Mouse (Mus musculus) intestine, embryonic 15.5 days (tissue): ENCODE measurements at regions not wholly inside any gene's neighbourhood (a gene's known extent, or its start where the extent isn't known, plus 50 kb on each side); places are given as distances from the start of the nearest gene placed in this dataset.

Experiments used
- ATAC-seq: fragments of 200-750 bp; cut with Nextera tagmentation; 2 replicates; pipeline ENCODE4 v1.8.0; 2017; ENCODE audit warnings: moderate TSS enrichment, moderate library complexity
- H3K27ac ChIP-seq: fragments of 300-500 bp; sonication (generic); 2 replicates; pipeline ENCODE4 v1.5.1; 2015; ENCODE audit warnings: mild to moderate bottlenecking, inconsistent platforms
- H3K27me3 ChIP-seq: fragments of 300-500 bp; sonication (generic); replicated peaks from 2 replicates; pipeline ENCODE4 v1.6.1; 2015; ENCODE audit warnings: inconsistent platforms
- H3K36me3 ChIP-seq: fragments of 300-500 bp; sonication (generic); 2 replicates; pipeline ENCODE4 v1.6.1; 2015; ENCODE audit warnings: inconsistent platforms
- H3K4me1 ChIP-seq: fragments of 300-500 bp; sonication (generic); replicated peaks from 2 replicates; pipeline ENCODE4 v1.6.1; 2015; ENCODE audit warnings: inconsistent platforms
- H3K4me2 ChIP-seq: fragments of 300-500 bp; sonication (generic); replicated peaks from 2 replicates; pipeline ENCODE4 v1.6.1; 2015; ENCODE audit warnings: mild to moderate bottlenecking, inconsistent platforms
- H3K4me3 ChIP-seq: fragments of 300-500 bp; sonication (generic); replicated peaks from 2 replicates; pipeline ENCODE4 v1.5.1; 2015; ENCODE audit warnings: inconsistent platforms
- H3K9ac ChIP-seq: fragments of 300-500 bp; sonication (generic); 2 replicates; pipeline ENCODE4 v1.6.1; 2015; ENCODE audit warnings: inconsistent platforms
- H3K9me3 ChIP-seq: fragments of 300-500 bp; sonication (generic); 2 replicates; pipeline ENCODE4 v1.6.1; 2016; ENCODE audit warnings: inconsistent platforms
- WGBS: fragments of 180-500 bp; shearing (Covaris S2); methylation state at CpG from one replicate; pipeline ENCODE4 v1.1.7; 2015; 5-methylcytosine and 5-hydroxymethylcytosine counted together

- WGBS, result 83% methylated on average over 2 of the region's 2 CpGs
- no peaks in the 10 kb centered on the region for H3K27me3 ChIP-seq
- no peak overlapping the region for H3K9ac ChIP-seq
- no peaks in the 10 kb centered on the region for H3K36me3 ChIP-seq
- no peak overlapping the region for H3K4me2 ChIP-seq
- H3K4me3 ChIP-seq, result no peak overlapping the region
- H3K9me3 ChIP-seq, result no peaks in the 10 kb centered on the region
- H3K27ac ChIP-seq, result no peak overlapping the region
- H3K4me1 ChIP-seq, result no peaks in the 10 kb centered on the region
- ATAC-seq, result no peak
Measured at GRCm38 (mm10) chr3:102354771-102355170, 114.9 kb upstream of the Ngf start.

- H3K27me3 ChIP-seq, result no peaks in the 10 kb centered on the region
- no peak overlapping the region for H3K27ac ChIP-seq
- H3K9ac ChIP-seq, result no peak overlapping the region
- H3K9me3 ChIP-seq, result no peaks in the 10 kb centered on the region
- no peak for ATAC-seq
- H3K4me3 ChIP-seq, result no peak overlapping the region
- H3K4me2 ChIP-seq, result no peak overlapping the region
- H3K36me3 ChIP-seq, result no peaks in the 10 kb centered on the region
- H3K4me1 ChIP-seq, result no peaks in the 10 kb centered on the region
- 84% methylated on average over 6 of the region's 6 CpGs for WGBS
Measured at GRCm38 (mm10) chr3:102353277-102353900, 116.3 kb upstream of the Ngf start.

- Histone ChIP-seq H3K9me3 (no peaks in the 10 kb centered on the region), H3K27ac (no peak overlapping the region), H3K36me3 (no peaks in the 10 kb centered on the region), H3K4me2 (no peak overlapping the region), H3K4me3 (no peak overlapping the region), H3K4me1 (no peaks in the 10 kb centered on the region), H3K9ac (no peak overlapping the region), H3K27me3 (no peaks in the 10 kb centered on the region)
- 81% methylated on average over 3 of the region's 3 CpGs for WGBS
- ATAC-seq, result no peak
Measured at GRCm38 (mm10) chr3:102346077-102346476, 123.6 kb upstream of the Ngf start.

- WGBS, result 51% methylated on average over 5 of the region's 5 CpGs
- H3K4me1 ChIP-seq, result no peaks in the 10 kb centered on the region
Measured at GRCm38 (mm10) chr3:102345291-102345690, 124.4 kb upstream of the Ngf start.

GRCm38 (mm10) chr3:102340731-102341130 is 129.0 kb upstream of the Ngf start:
- WGBS, result 37% methylated on average over 5 of the region's 5 CpGs
- Histone ChIP-seq H3K27me3 (no peaks in the 10 kb centered on the region), H3K9me3 (no peaks in the 10 kb centered on the region), H3K9ac (no peak overlapping the region), H3K4me3 (no peak overlapping the region), H3K4me1 (no peaks in the 10 kb centered on the region), H3K27ac (no peak overlapping the region), H3K4me2 (no peak overlapping the region), H3K36me3 (no peaks in the 10 kb centered on the region)
- ATAC-seq, result no peak

More at GRCm38 (mm10) chr3:102345291-102345690, 124.4 kb upstream of the Ngf start:
- H3K4me3 ChIP-seq, result no peak overlapping the region
- H3K27me3 ChIP-seq, result no peaks in the 10 kb centered on the region
- no peak for ATAC-seq
- H3K4me2 ChIP-seq, result no peak overlapping the region
- no peaks in the 10 kb centered on the region for H3K9me3 ChIP-seq
- H3K36me3 ChIP-seq, result no peaks in the 10 kb centered on the region
- no peak overlapping the region for H3K9ac ChIP-seq
- H3K27ac ChIP-seq, result no peak overlapping the region

GRCm38 (mm10) chr3:102337881-102338280 is 131.8 kb upstream of the Ngf start:
- Histone ChIP-seq H3K9me3 (no peaks in the 10 kb centered on the region), H3K4me2 (no peak overlapping the region), H3K4me1 (no peaks in the 10 kb centered on the region), H3K36me3 (no peaks in the 10 kb centered on the region), H3K9ac (no peak overlapping the region), H3K27me3 (no peaks in the 10 kb centered on the region), H3K4me3 (no peak overlapping the region), H3K27ac (no peak overlapping the region)
- WGBS, result 67% methylated on average over 8 of the region's 8 CpGs
- ATAC-seq, result no peak

- 77% methylated on average over 2 of the region's 2 CpGs for whole genome bisulfite sequencing
- no peak for ATAC-seq
- H3K27ac ChIP-seq, result no peak overlapping the region
Measured at GRCm38 (mm10) chr3:102336184-102336583, 131.7 kb upstream of the Vangl1 start.

GRCm38 (mm10) chr3:102335146-102335545 is 130.7 kb upstream of the Vangl1 start:
- no peaks in the 10 kb centered on the region for H3K4me1 ChIP-seq
- H3K27me3 ChIP-seq, result no peaks in the 10 kb centered on the region
- H3K36me3 ChIP-seq, result no peaks in the 10 kb centered on the region
- WGBS, result 75% methylated on average over 3 of the region's 3 CpGs
- no peak overlapping the region for H3K27ac ChIP-seq
- no peak overlapping the region for H3K9ac ChIP-seq
- ATAC-seq, result no peak
- no peak overlapping the region for H3K4me2 ChIP-seq
- H3K4me3 ChIP-seq, result no peak overlapping the region
- no peaks in the 10 kb centered on the region for H3K9me3 ChIP-seq

More at GRCm38 (mm10) chr3:102336184-102336583, 131.7 kb upstream of the Vangl1 start:
- Histone ChIP-seq H3K4me1 (no peaks in the 10 kb centered on the region), H3K9ac (no peak overlapping the region), H3K9me3 (no peaks in the 10 kb centered on the region), H3K27me3 (no peaks in the 10 kb centered on the region), H3K36me3 (no peaks in the 10 kb centered on the region), H3K4me2 (no peak overlapping the region), H3K4me3 (no peak overlapping the region)

DNA sequence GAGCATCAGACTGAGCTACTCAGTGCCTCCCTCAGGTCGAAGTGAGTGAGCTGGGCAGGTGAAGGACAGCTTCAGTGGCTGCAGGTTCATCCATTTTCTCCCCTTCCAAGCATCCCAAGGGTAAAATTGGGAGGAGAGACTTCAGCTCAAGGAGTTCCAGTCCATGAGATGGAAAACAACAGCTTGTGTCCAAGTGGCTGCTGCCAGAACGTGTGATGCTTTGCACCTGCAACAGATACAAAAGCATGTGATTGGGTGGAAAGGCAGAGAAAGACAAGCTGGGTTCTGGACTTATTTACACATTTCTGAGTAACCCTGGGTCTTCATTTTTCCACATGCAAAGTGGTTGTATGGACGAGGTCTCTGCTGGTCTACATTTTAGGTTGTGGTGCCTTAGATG is 127.7 kb upstream of the Vangl1 start:
- 56% methylated on average over 3 of the region's 3 CpGs for WGBS
- no peak overlapping the region for H3K4me3 ChIP-seq
- no peaks in the 10 kb centered on the region for H3K4me1 ChIP-seq
- H3K9me3 ChIP-seq, result no peaks in the 10 kb centered on the region
- ATAC-seq, result no peak
- no peak overlapping the region for H3K4me2 ChIP-seq
- H3K27me3 ChIP-seq, result no peaks in the 10 kb centered on the region
- no peak overlapping the region for H3K27ac ChIP-seq
- no peaks in the 10 kb centered on the region for H3K36me3 ChIP-seq
- no peak overlapping the region for H3K9ac ChIP-seq

DNA sequence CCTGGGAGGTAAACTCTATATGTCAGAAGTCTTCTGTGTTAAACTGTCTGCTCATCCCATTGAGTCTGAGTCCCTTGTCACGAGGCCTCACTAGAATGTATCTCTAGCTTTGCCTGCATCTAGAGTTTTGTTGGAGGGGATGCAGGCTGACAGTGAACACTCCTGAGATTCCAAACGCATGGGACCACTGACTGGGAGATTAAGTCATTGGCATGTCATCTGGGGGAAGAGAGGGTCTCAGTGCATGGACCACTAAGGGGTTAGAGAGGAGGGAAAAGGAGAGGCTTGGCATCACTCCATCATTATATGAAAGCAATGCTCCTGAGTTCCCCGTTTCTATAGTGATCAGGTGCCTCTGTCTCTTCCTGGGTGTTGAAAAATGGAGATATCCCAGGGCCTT is 114.8 kb upstream of the Vangl1 start:
- no peak for ATAC-seq
- H3K27me3 ChIP-seq, result no peaks in the 10 kb centered on the region
- H3K9me3 ChIP-seq, result no peaks in the 10 kb centered on the region
- no peak overlapping the region for H3K9ac ChIP-seq
- no peaks in the 10 kb centered on the region for H3K4me1 ChIP-seq
- H3K4me3 ChIP-seq, result no peak overlapping the region
- WGBS, result 66% methylated on average over 3 of the region's 3 CpGs
- H3K4me2 ChIP-seq, result no peak overlapping the region
- H3K27ac ChIP-seq, result no peak overlapping the region
- H3K36me3 ChIP-seq, result no peaks in the 10 kb centered on the region

DNA sequence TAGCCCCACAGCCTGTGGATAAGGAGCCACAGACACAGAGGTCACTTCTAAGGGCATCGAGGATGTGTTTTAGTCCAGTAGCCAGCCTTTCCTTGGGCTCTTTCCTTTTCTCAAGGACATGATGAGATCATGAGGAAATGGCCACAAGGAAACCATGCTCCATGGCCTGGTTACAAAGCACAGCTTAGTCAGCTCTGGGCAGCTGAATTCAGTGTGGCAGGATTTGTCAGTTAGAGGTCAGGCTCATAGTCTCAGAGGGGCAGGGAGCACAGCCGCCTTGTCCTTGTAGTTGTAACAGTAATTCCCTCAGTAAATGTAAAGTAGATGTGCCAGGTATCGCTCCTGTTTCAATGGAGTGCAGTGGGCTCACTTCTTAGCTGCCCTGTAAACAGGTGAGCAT is 111.7 kb upstream of the Vangl1 start:
- H3K27me3 ChIP-seq, result no peaks in the 10 kb centered on the region
- H3K9me3 ChIP-seq, result no peaks in the 10 kb centered on the region
- no peak overlapping the region for H3K27ac ChIP-seq
- WGBS, result 78% methylated on average over 3 of the region's 3 CpGs
- ATAC-seq, result no peak
- no peak overlapping the region for H3K4me2 ChIP-seq
- H3K9ac ChIP-seq, result no peak overlapping the region
- H3K36me3 ChIP-seq, result no peaks in the 10 kb centered on the region
- H3K4me3 ChIP-seq, result no peak overlapping the region
- no peaks in the 10 kb centered on the region for H3K4me1 ChIP-seq

DNA sequence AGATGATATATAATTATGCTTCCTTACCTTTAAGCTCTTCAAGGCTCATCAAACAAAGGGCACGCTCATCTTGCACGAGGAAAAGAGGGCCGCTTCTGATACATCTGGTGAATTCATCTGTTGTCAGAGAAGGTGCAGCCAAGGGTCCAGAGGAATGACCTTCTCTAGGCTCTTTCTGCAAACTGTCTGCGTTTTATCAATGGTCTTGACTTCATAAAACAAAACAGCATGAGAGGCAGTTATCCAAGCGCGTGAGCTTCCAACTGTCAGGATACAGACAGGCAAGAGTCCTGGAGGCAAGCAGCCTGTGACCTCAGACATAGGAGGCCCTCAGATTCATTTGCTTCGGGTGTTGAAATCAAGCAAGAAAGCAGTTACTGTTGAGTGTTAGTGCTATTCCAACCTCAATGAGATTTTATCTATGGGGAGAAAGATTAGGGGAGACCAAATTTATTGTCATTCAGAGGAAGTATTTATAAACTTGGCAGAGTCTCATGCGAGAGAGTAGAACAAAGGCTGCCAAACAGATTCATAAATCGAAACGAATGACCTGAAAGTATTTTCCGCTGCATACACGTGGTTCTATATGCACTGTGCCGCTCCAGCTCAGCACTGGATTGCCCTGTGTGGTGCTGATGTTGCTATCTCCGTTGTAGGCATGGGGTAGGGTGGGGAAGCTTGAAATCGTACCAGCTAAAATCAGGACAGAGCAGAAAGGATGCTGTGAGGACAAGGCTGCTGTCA is 107.2 kb upstream of the Vangl1 start:
- no peak overlapping the region for H3K27ac ChIP-seq
- no peak overlapping the region for H3K4me3 ChIP-seq
- H3K27me3 ChIP-seq, result no peaks in the 10 kb centered on the region
- WGBS, result 42% methylated on average over 15 of the region's 15 CpGs
- no peaks in the 10 kb centered on the region for H3K36me3 ChIP-seq
- H3K4me2 ChIP-seq, result no peak overlapping the region
- no peaks in the 10 kb centered on the region for H3K4me1 ChIP-seq
- H3K9me3 ChIP-seq, result no peaks in the 10 kb centered on the region
- no peak overlapping the region for H3K9ac ChIP-seq
- no peak for ATAC-seq

DNA sequence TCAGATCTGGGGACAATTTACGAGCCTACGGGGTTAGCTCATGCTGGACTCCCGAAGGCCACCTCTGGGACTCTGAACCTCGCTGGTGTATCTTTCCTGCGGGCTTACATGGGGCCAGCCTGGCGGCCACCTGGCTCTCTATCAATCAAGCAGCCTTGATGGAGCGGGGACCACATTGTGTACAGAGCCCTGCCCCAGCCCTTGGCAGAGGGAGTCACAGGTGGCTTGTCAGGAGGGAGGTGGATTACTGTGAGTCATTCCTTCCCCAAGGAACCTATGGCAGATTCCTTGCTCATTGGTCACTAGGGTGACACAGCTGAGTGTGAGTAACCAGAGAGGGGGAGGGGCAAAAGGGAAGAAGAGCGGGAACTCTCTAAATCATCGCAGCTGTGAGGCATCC is 105.8 kb upstream of the Vangl1 start:
- Histone ChIP-seq H3K27ac (no peak overlapping the region), H3K36me3 (no peaks in the 10 kb centered on the region), H3K4me2 (no peak overlapping the region), H3K27me3 (no peaks in the 10 kb centered on the region), H3K4me1 (no peaks in the 10 kb centered on the region), H3K9ac (no peak overlapping the region), H3K9me3 (no peaks in the 10 kb centered on the region), H3K4me3 (no peak overlapping the region)
- WGBS, result 72% methylated on average over 9 of the region's 9 CpGs
- peak; percentile 82 for ATAC-seq
